Mouse (Mus musculus) forebrain, embryonic 14.5 days (tissue): ENCODE results near the gene Ttll1. TPM values are rescaled to one million over a fixed set of nuclear protein-coding genes. Genes with fewer than 3 reads are reported as not detected.

ENCODE experiments used
- ATAC-seq: fragments of 200-750 bp; cut with Nextera tagmentation; 2 replicates; pipeline ENCODE4 v1.8.0; 2017; ENCODE audit warnings: mild to moderate bottlenecking, moderate library complexity
- DNase-seq: peaks from one replicate; pipeline ENCODE4 v3.0.0-alpha.2; 2015; ENCODE audit warnings: low spot score
- H3K27ac ChIP-seq: fragments of 300-500 bp; sonication (generic); 2 replicates; pipeline ENCODE4 v1.5.1; 2014; ENCODE audit warnings: low read depth, mild to moderate bottlenecking, control low read depth, low read length, moderate library complexity
- H3K27me3 ChIP-seq: fragments of 300-500 bp; sonication (generic); replicated peaks from 2 replicates; pipeline ENCODE4 v1.6.1; 2014; ENCODE audit warnings: low read length, control low read depth, mixed read lengths; ENCODE audit not compliant: control insufficient read depth, insufficient read depth
- H3K36me3 ChIP-seq: fragments of 300-500 bp; sonication (generic); 2 replicates; pipeline ENCODE4 v1.6.1; 2014; ENCODE audit warnings: low read length, control low read depth; ENCODE audit not compliant: control insufficient read depth, insufficient read depth
- H3K4me1 ChIP-seq: fragments of 300-500 bp; sonication (generic); 2 replicates; pipeline ENCODE4 v1.6.1; 2014; ENCODE audit warnings: antibody characterized with exemption, low read length, control low read depth; ENCODE audit not compliant: control insufficient read depth, insufficient read depth
- H3K4me2 ChIP-seq: fragments of 300-500 bp; sonication (generic); 2 replicates; pipeline ENCODE4 v1.6.1; 2014; ENCODE audit warnings: mild to moderate bottlenecking, control low read depth, low read length
- H3K4me3 ChIP-seq: fragments of 300-500 bp; sonication (generic); 2 replicates; pipeline ENCODE4 v1.5.1; 2014; ENCODE audit warnings: low read depth, low read length, control low read depth
- H3K9ac ChIP-seq: fragments of 300-500 bp; sonication (generic); 2 replicates; pipeline ENCODE4 v1.6.1; 2014; ENCODE audit warnings: mild to moderate bottlenecking, low read length, control low read depth, moderate library complexity
- H3K9me3 ChIP-seq: fragments of 300-500 bp; sonication (generic); replicated peaks from 2 replicates; pipeline ENCODE4 v1.6.1; 2016; ENCODE audit warnings: low read length, control low read depth, mixed read lengths; ENCODE audit not compliant: control insufficient read depth
- WGBS: fragments of 180-500 bp; shearing (Covaris S2); extraction: QIAGEN DNeasy Blood & Tissue Kit; methylation state at CpG from one replicate; pipeline ENCODE4 v1.1.7; 2014; 5-methylcytosine and 5-hydroxymethylcytosine counted together
- microRNA-seq: library from miRNA; unstranded; fragments of <30 nt; microRNA quantifications from one replicate; pipeline ENCODE4, GENCODE M21; 2016
- polyA plus RNA-seq: library from polyadenylated mRNA; unstranded; fragments of >200 nt; fragmentation: Nextera tagmentation; extraction: Ambion mirVana; gene quantifications from 2 replicates; pipeline ENCODE4 v1.2.1, GENCODE M21; 2014

Ttll1 gene
- polyA plus RNA-seq, 1 experiment from 2014 or later: 35.5 TPM

- Histone ChIP-seq H3K4me2 (no peak overlapping the region), H3K4me1 (0 out of 2 replicates have a peak, but pooled peaks cover 2% of the 10 kb centered on the region), H3K9me3 (no peaks in the 10 kb centered on the region), H3K4me3 (no peak overlapping the region), H3K27ac (no peak overlapping the region), H3K9ac (no peak overlapping the region), H3K27me3 (no peaks in the 10 kb centered on the region), H3K36me3 (no peaks in the 10 kb centered on the region)
- no peak for ATAC-seq
- 89% methylated on average over 4 of the region's 4 CpGs for WGBS
- DNase-seq: no peak
Observed at GRCm38 (mm10) chr15:83434692-83435091, 76.0 kb downstream of the Ttll1 start.

Small RNA genes within 50 kb of the gene (microRNA-seq; reads per million reads assigned to microRNA genes)
- not detected for gene Gm24575

Other genes with a start within 250 kb of the Ttll1 start
- 40.0 and 45.4 TPM in 2 replicates for gene Arfgap3, start 160.6 kb downstream of the Ttll1 start, polyA plus RNA-seq
- gene Pacsin2, start 46.3 kb downstream of the Ttll1 start, polyA plus RNA-seq: 11.0 and 14.9 TPM in 2 replicates
- 0.89 and 2.2 TPM in 2 replicates for gene Bik, start 16.0 kb upstream of the Ttll1 start, polyA plus RNA-seq
- gene Tspo, start 52.7 kb upstream of the Ttll1 start, polyA plus RNA-seq: 13.2 and 18.4 TPM in 2 replicates
- gene Mcat, start 52.9 kb upstream of the Ttll1 start, polyA plus RNA-seq: 38.1 and 40.1 TPM in 2 replicates
- 40.5 and 43.0 TPM in 2 replicates for gene Ttll12, start 84.3 kb upstream of the Ttll1 start, polyA plus RNA-seq
- gene Scube1, start 214.1 kb upstream of the Ttll1 start, polyA plus RNA-seq: 8.2 and 13.6 TPM in 2 replicates